Mouse (Mus musculus) embryonic facial prominence, embryonic 13.5 days (tissue): ENCODE results near the gene Dennd6b. TPM values are rescaled to one million over a fixed set of nuclear protein-coding genes. Genes with fewer than 3 reads are reported as not detected.

Experiments used
- ATAC-seq: fragments of 200-750 bp; cut with Nextera tagmentation; 2 replicates; pipeline ENCODE4 v1.8.0; 2017; ENCODE audit warnings: low read depth; ENCODE audit not compliant: insufficient number of reproducible peaks, insufficient read depth, low FRiP score, low TSS enrichment
- H3K27ac ChIP-seq: fragments of 300-500 bp; sonication (generic); 2 replicates; pipeline ENCODE4 v1.5.1; 2015; ENCODE audit warnings: moderate library complexity, mild to moderate bottlenecking, inconsistent platforms
- H3K27me3 ChIP-seq: fragments of 300-500 bp; sonication (generic); 2 replicates; pipeline ENCODE4 v1.6.1; 2015; ENCODE audit warnings: mild to moderate bottlenecking, inconsistent platforms
- H3K36me3 ChIP-seq: fragments of 300-500 bp; sonication (generic); 2 replicates; pipeline ENCODE4 v1.6.1; 2015; ENCODE audit warnings: mild to moderate bottlenecking, inconsistent platforms
- H3K4me1 ChIP-seq: fragments of 300-500 bp; sonication (generic); 2 replicates; pipeline ENCODE4 v1.6.1; 2015; ENCODE audit warnings: inconsistent platforms
- H3K4me2 ChIP-seq: fragments of 300-500 bp; sonication (generic); 2 replicates; pipeline ENCODE4 v1.6.1; 2015; ENCODE audit warnings: moderate library complexity, mild to moderate bottlenecking, inconsistent platforms
- H3K4me3 ChIP-seq: fragments of 300-500 bp; sonication (generic); 2 replicates; pipeline ENCODE4 v1.5.1; 2015; ENCODE audit warnings: mild to moderate bottlenecking, inconsistent platforms
- H3K9ac ChIP-seq: fragments of 300-500 bp; sonication (generic); 2 replicates; pipeline ENCODE4 v1.6.1; 2015; ENCODE audit warnings: mild to moderate bottlenecking, inconsistent platforms
- H3K9me3 ChIP-seq: fragments of 300-500 bp; sonication (generic); 2 replicates; pipeline ENCODE4 v1.6.1; 2016; ENCODE audit warnings: inconsistent platforms
- WGBS: fragments of 180-500 bp; shearing (Covaris S2); methylation state at CpG from one replicate; pipeline ENCODE4 v1.1.7; 2015; ENCODE audit warnings: mixed read lengths; 5-methylcytosine and 5-hydroxymethylcytosine counted together
- polyA plus RNA-seq: library from polyadenylated mRNA; unstranded; fragments of >200 nt; fragmentation: Nextera tagmentation; extraction: Ambion mirVana; gene quantifications from 2 replicates; pipeline ENCODE4 v1.2.1, GENCODE M21; 2015

Dennd6b gene
- polyA plus RNA-seq, 1 experiment from 2014 or later = 21.3 TPM

DNA sequence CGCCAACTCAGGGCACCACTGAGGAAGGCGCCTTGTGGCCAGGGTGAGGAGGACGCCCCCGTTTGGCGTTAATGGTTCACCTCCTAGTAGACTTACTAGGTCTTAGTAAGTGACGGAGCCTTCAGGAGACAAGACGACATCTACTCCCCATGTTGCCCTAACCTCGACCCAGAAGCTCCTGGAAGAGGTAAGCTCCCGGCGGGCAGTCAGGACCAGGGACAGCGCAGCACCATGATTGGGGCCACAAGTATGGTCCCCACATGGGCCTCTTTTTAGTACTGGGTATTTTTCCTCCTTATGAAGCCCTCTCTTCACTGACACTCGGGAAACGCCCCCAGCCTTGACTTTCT, 46.3 kb downstream of the Dennd6b start:
- Histone ChIP-seq H3K9ac (peak overlapping the region; percentile 77), H3K27me3 (peaks cover 43% of the 10 kb centered on the region), H3K36me3 (peaks cover 18% of the 10 kb centered on the region), H3K4me1 (peaks cover 41% of the 10 kb centered on the region), H3K27ac (0 out of 2 replicates have a peak overlapping the region, but pooled peaks have one; percentile 39), H3K9me3 (no peaks in the 10 kb centered on the region), H3K4me2 (peak overlapping the region; percentile 94), H3K4me3 (peak overlapping the region; percentile 71)
- 2% methylated on average over 13 of the region's 13 CpGs for WGBS
- ATAC-seq = no peak

DNA sequence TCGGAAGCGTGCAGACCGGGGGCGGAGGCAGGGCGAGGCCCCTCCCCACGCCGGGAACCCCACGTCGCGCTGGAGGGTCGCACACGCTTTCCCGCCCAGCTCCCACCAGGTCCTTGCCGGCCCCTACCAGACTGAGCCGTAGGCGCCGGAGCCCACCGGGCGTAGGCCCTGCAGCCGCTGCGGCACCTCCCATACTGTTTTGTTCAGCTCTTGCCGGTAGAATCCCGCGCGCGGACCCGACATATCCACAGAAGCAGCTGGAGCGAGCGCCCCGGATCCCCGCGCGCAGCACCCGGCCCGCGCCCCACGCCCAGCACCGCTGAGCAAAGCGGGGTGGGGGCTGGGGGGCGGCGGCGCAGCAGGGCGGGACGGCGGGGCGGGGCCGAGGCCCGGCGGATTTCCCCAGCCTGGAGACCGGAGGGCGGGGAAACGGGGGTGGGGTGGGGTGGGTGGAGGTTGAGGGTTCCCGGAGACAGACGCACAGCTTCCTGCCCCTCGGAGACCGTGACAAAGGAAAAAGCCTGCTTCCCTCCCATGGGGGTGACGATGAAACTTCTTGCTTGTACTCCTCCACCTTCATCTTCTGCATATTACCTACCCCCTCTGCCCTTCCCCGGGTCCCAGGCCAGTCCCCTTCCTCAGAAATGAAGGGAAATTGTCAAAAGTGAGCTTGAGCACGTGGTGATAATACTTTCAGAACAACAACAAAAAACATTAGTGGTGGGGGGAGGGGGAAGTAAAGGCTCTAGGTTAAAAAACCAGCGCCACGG, 46.8 kb downstream of the Dennd6b start, which contains the start of gene Mapk11:
Mapk11 (minus strand) TSS at position 358 of the 770 bp plus-strand sequence.
- peak within 1 kb of the TSS; percentile 94 for H3K4me2 ChIP-seq
- H3K27ac ChIP-seq = peak within 1 kb of the TSS; percentile 69
- H3K9ac ChIP-seq = peak within 1 kb of the TSS; percentile 77
- peaks cover 12% of the 10 kb centered on the region for H3K36me3 ChIP-seq
- peak within 1 kb of the TSS; percentile 71 for H3K4me3 ChIP-seq
- no peaks in the 10 kb centered on the region for H3K9me3 ChIP-seq
- H3K27me3 ChIP-seq = peaks cover 49% of the 10 kb centered on the region
- peak; percentile 45; the same call in 1 of the 2 replicates for ATAC-seq
- peaks cover 41% of the 10 kb centered on the region for H3K4me1 ChIP-seq
- under 1% methylated on average over 58 of the region's 61 CpGs for WGBS

DNA sequence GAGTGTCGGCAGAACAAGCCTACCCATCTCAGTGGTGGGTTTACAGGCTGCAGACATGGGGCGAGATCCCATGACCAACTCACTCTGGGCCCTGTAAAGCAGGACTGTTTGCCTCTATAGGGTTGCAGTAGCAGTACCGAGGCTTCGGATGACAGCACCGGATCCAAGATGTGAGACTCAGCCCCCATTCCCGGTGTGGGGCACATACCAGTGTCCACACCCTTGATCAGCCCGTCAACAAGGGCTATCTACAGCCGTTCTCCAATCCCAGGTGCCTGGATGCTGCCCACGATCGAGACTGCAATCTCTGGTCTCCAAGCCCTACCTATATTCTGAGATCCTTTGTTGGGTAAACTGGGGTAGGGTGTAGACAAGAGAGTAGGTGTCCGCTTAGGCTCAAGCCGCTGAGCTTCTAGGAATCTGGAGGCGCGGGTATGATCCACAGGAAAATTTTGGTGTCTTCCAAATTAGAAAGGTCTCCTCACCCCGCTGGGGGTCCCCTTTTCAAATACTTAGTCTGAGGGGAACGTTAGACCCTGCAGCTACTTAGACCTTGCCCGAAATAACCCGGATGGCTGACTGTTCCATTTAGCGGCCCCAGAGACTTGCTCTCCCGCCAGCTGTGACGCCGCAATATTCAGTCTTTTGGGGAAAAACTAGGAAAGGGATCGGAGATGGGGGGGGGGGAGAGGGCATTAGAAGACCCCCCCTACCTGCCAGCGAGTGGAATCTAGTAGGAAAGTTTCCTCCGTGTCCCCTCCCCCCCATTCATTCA, 47.6 kb downstream of the Dennd6b start:
- no peak for ATAC-seq
- peak overlapping the region; percentile 71 for H3K4me3 ChIP-seq
- H3K36me3 ChIP-seq = peaks cover 4% of the 10 kb centered on the region
- 4% methylated on average over 25 of the region's 25 CpGs for WGBS
- peaks cover 41% of the 10 kb centered on the region for H3K4me1 ChIP-seq
- H3K9ac ChIP-seq = peak overlapping the region; percentile 77
- H3K27ac ChIP-seq = peak overlapping the region; percentile 69
- H3K4me2 ChIP-seq = peak overlapping the region; percentile 94
- peaks cover 55% of the 10 kb centered on the region for H3K27me3 ChIP-seq
- no peaks in the 10 kb centered on the region for H3K9me3 ChIP-seq

DNA sequence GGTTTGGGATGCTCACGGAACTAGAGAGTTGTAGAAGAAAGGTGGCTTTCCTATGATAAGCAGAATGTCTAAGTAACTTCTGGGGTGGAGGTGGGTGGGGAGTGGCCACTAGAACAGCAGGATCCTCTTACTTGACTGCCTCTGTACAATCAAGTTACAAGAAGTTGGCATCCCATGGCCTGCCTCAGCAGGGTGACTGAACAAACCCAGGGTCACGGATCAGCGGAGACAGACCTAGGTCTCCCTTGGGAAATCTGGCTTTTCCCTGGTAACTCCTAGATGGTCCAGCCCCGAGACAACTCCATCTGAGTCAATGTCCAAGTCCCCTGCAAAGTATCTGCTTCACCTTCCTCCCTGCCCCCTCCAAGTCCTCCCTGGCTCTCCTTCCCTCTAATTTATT, 48.4 kb downstream of the Dennd6b start:
- 60% methylated on average over 4 of the region's 4 CpGs for WGBS
- H3K9ac ChIP-seq = no peak overlapping the region
- H3K4me1 ChIP-seq = peaks cover 41% of the 10 kb centered on the region
- no peaks in the 10 kb centered on the region for H3K36me3 ChIP-seq
- H3K9me3 ChIP-seq = no peaks in the 10 kb centered on the region
- H3K4me3 ChIP-seq = peak overlapping the region; percentile 71
- no peak for ATAC-seq
- H3K27ac ChIP-seq = no peak overlapping the region
- H3K27me3 ChIP-seq = peaks cover 55% of the 10 kb centered on the region
- peak overlapping the region; percentile 94 for H3K4me2 ChIP-seq

DNA sequence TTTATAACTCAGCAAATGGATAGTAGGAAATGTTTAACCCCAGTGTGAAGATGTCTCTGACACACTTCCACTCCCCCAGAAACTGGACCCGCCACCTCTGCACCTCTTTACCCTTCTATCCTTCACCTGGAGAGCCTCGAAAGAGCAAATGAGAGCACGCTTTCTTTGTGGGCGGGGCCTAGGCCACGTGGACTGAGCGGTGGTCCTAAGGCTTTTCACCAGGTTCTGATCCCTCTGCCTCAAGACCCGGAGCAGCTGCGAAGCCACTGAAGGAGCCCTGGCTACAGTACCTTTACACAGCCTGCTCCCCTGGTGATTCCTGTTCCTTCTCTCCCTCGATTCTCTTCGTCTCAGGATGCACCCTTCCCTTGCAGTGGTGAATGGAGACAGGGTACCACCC, 48.8 kb downstream of the Dennd6b start:
- H3K27ac ChIP-seq = no peak overlapping the region
- H3K36me3 ChIP-seq = no peaks in the 10 kb centered on the region
- H3K4me3 ChIP-seq = peak overlapping the region; percentile 71; the same call in 1 of the 2 replicates
- H3K27me3 ChIP-seq = peaks cover 58% of the 10 kb centered on the region
- no peak for ATAC-seq
- H3K4me2 ChIP-seq = peak overlapping the region; percentile 94
- WGBS = 22% methylated on average over 10 of the region's 10 CpGs
- no peak overlapping the region for H3K9ac ChIP-seq
- no peaks in the 10 kb centered on the region for H3K9me3 ChIP-seq
- H3K4me1 ChIP-seq = peaks cover 41% of the 10 kb centered on the region

DNA sequence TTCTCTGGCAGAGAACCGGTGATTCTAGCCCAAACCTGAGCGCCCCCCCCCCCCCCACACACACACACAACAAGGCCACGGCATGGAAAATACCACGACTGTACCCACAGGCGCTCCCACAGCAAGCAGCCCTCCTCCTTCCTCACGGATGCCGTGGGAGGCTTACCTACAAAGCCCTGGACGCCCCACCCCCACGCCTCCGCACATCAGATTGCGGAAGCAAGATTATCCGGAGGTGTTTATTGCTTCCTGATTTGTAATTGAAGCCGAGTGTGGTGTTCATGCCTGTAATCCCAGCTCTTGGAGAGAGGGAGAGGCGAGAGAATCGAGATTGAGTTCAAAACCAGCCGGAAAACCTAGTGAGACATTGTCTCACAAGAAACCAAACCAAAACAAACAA, 49.3 kb downstream of the Dennd6b start:
- Histone ChIP-seq H3K4me2 (peak overlapping the region; percentile 94), H3K27me3 (peaks cover 63% of the 10 kb centered on the region), H3K4me1 (peaks cover 37% of the 10 kb centered on the region), H3K4me3 (peak overlapping the region; percentile 33), H3K9ac (peak overlapping the region; percentile 58), H3K9me3 (no peaks in the 10 kb centered on the region), H3K27ac (no peak overlapping the region), H3K36me3 (no peaks in the 10 kb centered on the region)
- 8% methylated on average over 16 of the region's 16 CpGs for WGBS
- no peak for ATAC-seq

DNA sequence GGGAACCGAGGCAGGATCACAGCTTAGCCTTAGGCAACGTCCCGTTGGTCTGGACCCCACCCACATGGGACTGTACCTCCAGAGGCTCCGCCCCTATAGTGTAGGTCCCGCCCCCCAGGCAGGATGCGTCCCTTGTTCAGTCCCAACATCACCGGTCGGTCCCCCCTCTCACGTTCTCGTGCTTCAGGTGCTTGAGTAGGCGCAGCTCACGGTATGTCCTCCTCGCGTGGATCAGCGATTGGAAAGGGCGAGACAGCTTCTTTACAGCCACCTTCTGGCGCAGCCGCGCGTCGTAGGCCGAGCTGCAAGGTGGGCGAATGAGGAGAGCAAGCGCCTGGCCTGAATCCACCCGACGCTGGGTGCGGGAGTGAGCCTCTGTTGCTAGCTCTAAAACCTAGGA, 49.8 kb downstream of the Dennd6b start:
- H3K9ac ChIP-seq = peak overlapping the region; percentile 58
- H3K4me2 ChIP-seq = peak overlapping the region; percentile 94
- H3K27ac ChIP-seq = no peak overlapping the region
- no peak for ATAC-seq
- H3K4me1 ChIP-seq = peaks cover 37% of the 10 kb centered on the region
- H3K36me3 ChIP-seq = no peaks in the 10 kb centered on the region
- peaks cover 68% of the 10 kb centered on the region for H3K27me3 ChIP-seq
- H3K4me3 ChIP-seq = peak overlapping the region; percentile 33
- WGBS = under 1% methylated on average over 27 of the region's 27 CpGs
- no peaks in the 10 kb centered on the region for H3K9me3 ChIP-seq

DNA sequence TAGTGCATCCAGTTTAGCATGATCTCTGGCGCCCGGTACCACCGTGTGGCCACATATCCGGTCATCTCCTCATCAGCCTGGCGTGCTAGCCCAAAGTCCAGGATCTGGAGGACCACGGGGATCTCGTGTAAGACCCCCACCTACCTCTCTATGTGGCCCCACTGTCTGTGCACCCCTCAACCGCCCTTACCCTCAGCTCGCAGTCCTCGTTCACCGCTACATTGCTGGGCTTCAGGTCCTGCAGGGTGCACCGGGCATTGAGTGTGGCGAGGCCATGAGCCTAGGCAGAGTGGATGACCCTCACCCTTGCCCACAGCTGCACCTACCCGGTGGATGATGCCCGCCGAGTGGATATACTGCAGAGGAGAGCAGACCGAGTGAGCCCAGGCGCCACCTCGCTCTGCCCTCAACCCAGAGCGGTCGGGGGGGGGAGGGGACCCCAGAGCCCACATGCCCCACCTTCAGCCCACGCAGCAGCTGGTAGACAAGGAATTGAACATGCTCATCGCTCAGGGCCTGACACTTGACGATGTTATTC, 50.4 kb downstream of the Dennd6b start:
- H3K36me3 ChIP-seq = no peaks in the 10 kb centered on the region
- peak overlapping the region; percentile 94; the same call in 1 of the 2 replicates for H3K4me2 ChIP-seq

DNA sequence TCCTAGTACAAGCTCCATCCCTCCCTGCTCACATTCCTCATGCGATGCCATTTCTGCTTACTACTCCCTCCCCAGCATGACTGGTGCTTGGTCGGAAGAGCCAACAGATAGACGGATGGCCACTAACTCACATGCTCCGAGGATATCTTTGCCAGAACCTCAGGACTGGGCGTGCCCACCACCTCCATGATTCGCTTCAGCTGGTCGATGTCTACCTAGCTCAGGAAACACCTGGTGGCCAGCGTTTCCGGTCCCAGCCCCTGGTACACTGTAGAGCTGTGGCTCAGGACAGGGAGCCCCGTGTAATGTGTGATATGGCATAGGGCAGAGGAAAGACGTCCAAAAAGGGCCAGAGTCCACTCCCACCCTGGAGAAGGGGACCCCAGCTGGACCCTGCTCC, 51.3 kb downstream of the Dennd6b start:
- no peak overlapping the region for H3K4me3 ChIP-seq
- no peaks in the 10 kb centered on the region for H3K36me3 ChIP-seq
- peaks cover 46% of the 10 kb centered on the region for H3K4me1 ChIP-seq
- H3K27ac ChIP-seq = no peak overlapping the region
- no peaks in the 10 kb centered on the region for H3K9me3 ChIP-seq
- no peak overlapping the region for H3K4me2 ChIP-seq
- no peak for ATAC-seq
- peaks cover 83% of the 10 kb centered on the region for H3K27me3 ChIP-seq
- H3K9ac ChIP-seq = no peak overlapping the region
- 85% methylated on average over 11 of the region's 11 CpGs for WGBS

More for the DNA sequence above, 50.4 kb downstream of the Dennd6b start:
- WGBS = 74% methylated on average over 24 of the region's 24 CpGs
- ATAC-seq = no peak
- no peaks in the 10 kb centered on the region for H3K9me3 ChIP-seq
- H3K4me1 ChIP-seq = peaks cover 44% of the 10 kb centered on the region
- peak overlapping the region; percentile 33; the same call in 1 of the 2 replicates for H3K4me3 ChIP-seq
- H3K9ac ChIP-seq = no peak overlapping the region
- H3K27ac ChIP-seq = no peak overlapping the region
- peaks cover 74% of the 10 kb centered on the region for H3K27me3 ChIP-seq

DNA sequence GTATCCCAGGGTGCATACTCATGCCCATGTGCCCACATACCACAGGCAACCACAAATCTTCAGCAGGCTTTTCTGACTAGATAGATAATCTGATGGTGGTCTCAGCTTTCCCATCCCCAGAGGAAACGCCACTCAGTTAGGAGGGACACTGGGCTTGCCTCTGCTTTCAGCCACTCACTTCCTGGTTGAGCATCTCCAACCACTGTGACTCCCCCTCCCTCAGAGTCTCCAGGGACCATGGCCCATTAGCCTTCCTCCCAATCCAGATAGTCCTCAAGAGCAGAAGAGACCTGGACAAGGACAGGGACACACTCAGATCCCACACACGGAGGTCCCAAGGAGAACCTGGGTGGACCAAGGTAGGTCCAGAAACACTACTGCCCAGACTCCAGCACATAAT, 53.2 kb downstream of the Dennd6b start:
- WGBS = 67% methylated on average over 2 of the region's 2 CpGs
- Histone ChIP-seq H3K27me3 (peaks cover 90% of the 10 kb centered on the region), H3K4me2 (no peak overlapping the region), H3K36me3 (no peaks in the 10 kb centered on the region), H3K27ac (no peak overlapping the region), H3K9me3 (no peaks in the 10 kb centered on the region), H3K4me1 (peaks cover 38% of the 10 kb centered on the region), H3K9ac (no peak overlapping the region), H3K4me3 (no peak overlapping the region)
- ATAC-seq = no peak

DNA sequence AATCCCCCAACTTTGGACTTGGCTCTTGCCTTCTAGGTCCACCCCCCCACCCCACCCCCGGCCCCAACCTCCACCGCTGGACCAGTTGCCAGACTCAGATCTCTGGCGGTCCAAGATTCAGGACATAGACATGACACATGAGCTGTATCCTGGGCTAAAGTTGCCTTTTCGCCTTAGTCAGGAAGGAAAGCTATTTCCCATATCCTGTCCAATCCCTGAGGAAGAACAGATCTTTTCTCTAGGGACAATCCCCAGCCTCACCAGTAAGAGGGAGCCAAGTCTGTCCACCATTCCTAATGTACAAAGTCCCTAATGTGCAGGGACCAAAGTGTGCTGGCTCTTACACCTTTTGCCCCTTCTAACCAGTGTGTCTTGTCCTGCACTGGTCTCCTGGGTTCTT, 54.4 kb downstream of the Dennd6b start:
- H3K36me3 ChIP-seq = no peaks in the 10 kb centered on the region
- no peaks in the 10 kb centered on the region for H3K9me3 ChIP-seq
- H3K4me1 ChIP-seq = peaks cover 28% of the 10 kb centered on the region
- no peak for ATAC-seq
- H3K27me3 ChIP-seq = peaks cover 83% of the 10 kb centered on the region
- H3K4me3 ChIP-seq = no peak overlapping the region
- H3K4me2 ChIP-seq = no peak overlapping the region
- no peak overlapping the region for H3K27ac ChIP-seq
- H3K9ac ChIP-seq = no peak overlapping the region
- WGBS = 63% methylated on average over 4 of the region's 4 CpGs
